Mouse (Mus musculus) cerebellum, adult 2 months (tissue): Measurements from ENCODE around the gene Lrrc61. TPM values are rescaled to one million over a fixed set of nuclear protein-coding genes. Genes with fewer than 3 reads are reported as not detected.

Experiments
- DNase-seq, 2 experiments: peaks; one replicate each; pipeline ENCODE4 v3.0.0; 2021
- H3K27ac ChIP-seq: fragments of 200-500 bp; 2 replicates; pipeline ENCODE4 v1.5.1; 2012; ENCODE audit warnings: low read length, control low read depth, inconsistent platforms; ENCODE audit not compliant: insufficient read depth
- H3K27me3 ChIP-seq: fragments of 200-500 bp; 2 replicates; pipeline ENCODE4 v1.6.1; 2012; ENCODE audit warnings: inconsistent platforms, mild to moderate bottlenecking, low read length, moderate library complexity; ENCODE audit not compliant: control insufficient read depth, insufficient read depth
- H3K4me1 ChIP-seq: fragments of 200-500 bp; 2 replicates; pipeline ENCODE4 v1.6.1; 2011; ENCODE audit warnings: low read length; ENCODE audit not compliant: control insufficient read depth, insufficient read depth
- H3K4me3 ChIP-seq: fragments of 200-500 bp; replicated peaks from 2 replicates; pipeline ENCODE3; 2011; ENCODE audit warnings: mild to moderate bottlenecking, low read depth, low read length, control low read depth; ENCODE audit not compliant: insufficient read depth
- CTCF ChIP-seq: fragments of 200-500 bp; IDR thresholded peaks from 2 replicates; pipeline ENCODE4 v1.5.1; 2011; ENCODE audit warnings: low read depth, mild to moderate bottlenecking, control low read depth, low read length, moderate library complexity, borderline replicate concordance; ENCODE audit not compliant: insufficient read depth
- POLR2A ChIP-seq: fragments of 200-500 bp; IDR thresholded peaks from 2 replicates; pipeline ENCODE4 v1.6.1; 2011; ENCODE audit warnings: low read length, control low read depth, borderline replicate concordance; ENCODE audit not compliant: insufficient read depth
- WGBS: fragments of 180-500 bp; shearing (Covaris S2); methylation state at CpG from one replicate; pipeline ENCODE4 v1.1.7; 2018; 5-methylcytosine and 5-hydroxymethylcytosine counted together
- polyA plus RNA-seq: library from polyadenylated mRNA; depleted of rRNA; stranded (reverse); fragments of >200 nt; gene quantifications from 2 replicates; pipeline ENCODE4 v1.2.3, GENCODE M21; 2012

Gene Lrrc61
- polyA plus RNA-seq, 1 experiment, result 30.0 TPM

DNA sequence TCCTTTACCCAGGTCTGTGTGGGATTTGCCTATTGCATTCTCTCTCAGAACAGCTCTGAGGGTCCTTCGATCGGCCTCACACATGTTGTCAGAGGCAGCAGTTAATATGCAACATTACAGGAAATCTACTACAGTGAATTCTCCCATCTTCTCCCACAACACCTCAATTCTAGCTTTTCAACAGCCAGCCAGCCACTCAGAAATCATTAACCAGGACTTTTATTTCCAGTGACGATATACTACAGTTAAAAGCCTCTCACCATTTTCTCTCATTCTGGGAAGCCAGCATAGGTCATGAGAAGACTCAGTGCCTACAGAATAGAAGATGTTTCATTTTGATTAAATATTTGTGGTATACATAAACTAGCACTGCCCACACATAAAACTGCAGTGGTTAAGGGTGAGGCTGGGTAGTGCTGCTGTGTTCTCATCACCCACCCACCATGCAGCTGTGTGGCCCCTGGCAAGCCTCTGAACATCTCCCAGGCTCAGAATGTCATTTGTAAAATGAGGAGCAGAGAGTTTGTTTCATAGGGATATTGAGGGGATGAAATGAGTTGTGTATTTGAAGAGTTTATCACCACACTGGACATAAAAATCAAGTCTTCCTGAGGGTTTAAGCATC, 36.7 kb downstream of the Lrrc61 start:
- no peaks in the 10 kb centered on the region for H3K27me3 ChIP-seq
- WGBS, result 93% methylated on average over 3 of the region's 3 CpGs
- no peak overlapping the region for H3K4me3 ChIP-seq
- TF ChIP-seq CTCF (no peak), POLR2A (no peak)
- no peak overlapping the region for H3K27ac ChIP-seq
- peaks cover 4% of the 10 kb centered on the region for H3K4me1 ChIP-seq
- no peak for DNase-seq

DNA sequence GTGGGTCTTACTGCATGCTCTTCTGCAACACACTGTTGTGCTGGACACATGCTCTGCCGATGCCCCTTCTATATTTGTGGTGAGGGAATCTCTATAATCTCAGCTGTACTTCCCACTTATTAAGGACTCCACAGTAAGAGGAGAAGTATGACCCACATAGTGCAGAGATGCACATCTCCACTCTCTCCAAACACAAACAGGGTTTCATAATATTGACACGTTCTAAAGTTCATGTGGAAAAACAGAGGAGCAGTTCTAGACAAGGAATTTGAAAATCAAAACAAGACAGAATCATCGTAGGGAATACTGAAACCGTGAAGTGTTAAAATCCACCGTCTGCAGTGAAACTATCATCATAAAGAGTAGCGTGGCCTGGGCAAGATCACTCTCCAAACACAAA, 37.3 kb downstream of the Lrrc61 start:
- peaks cover 4% of the 10 kb centered on the region for H3K4me1 ChIP-seq
- 96% methylated on average over 6 of the region's 6 CpGs for WGBS
- H3K4me3 ChIP-seq, result no peak overlapping the region
- no peak overlapping the region for H3K27ac ChIP-seq
- no peak for DNase-seq
- TF ChIP-seq CTCF (no peak), POLR2A (no peak)
- no peaks in the 10 kb centered on the region for H3K27me3 ChIP-seq

- peak within 1 kb of the TSS; percentile 79 for H3K4me3 ChIP-seq
- 1% methylated on average over 45 of the region's 45 CpGs for WGBS
- peak; percentile 96 to 99 for DNase-seq
- TF ChIP-seq POLR2A (peak; percentile 48; the same call in 1 of the 2 replicates), CTCF (peak; percentile 59)
- H3K4me1 ChIP-seq, result peaks cover 10% of the 10 kb centered on the region
- peak within 1 kb of the TSS; percentile 96 for H3K27ac ChIP-seq
- no peaks in the 10 kb centered on the region for H3K27me3 ChIP-seq
These were observed 38.8 kb downstream of the Lrrc61 start, which contains the start of the genes Repin1 and Gm44965 for GRCm38 (mm10) chr6:48593158-48594042. TSS of gene Repin1 (plus strand) at chr6:48593883. TSS of gene Gm44965 (plus strand) at chr6:48593941.

GRCm38 (mm10) chr6:48594043-48594738, 39.6 kb downstream of the Lrrc61 start:
- peak overlapping the region; percentile 79 for H3K4me3 ChIP-seq
- no peak for DNase-seq
- WGBS, result 1% methylated on average over 41 of the region's 41 CpGs

GRCm38 (mm10) chr6:48595278-48595677, 40.7 kb downstream of the Lrrc61 start:
- Histone ChIP-seq H3K4me3 (peak overlapping the region; percentile 79), H3K27me3 (no peaks in the 10 kb centered on the region), H3K4me1 (peaks cover 10% of the 10 kb centered on the region), H3K27ac (peak overlapping the region; percentile 20; the same call in 1 of the 2 replicates)
- WGBS, result 27% methylated on average over 1 of the region's 1 CpGs
- no peak for TF ChIP-seq POLR2A
- peak; percentile 39 to 60 for DNase-seq

More at GRCm38 (mm10) chr6:48594043-48594738, 39.6 kb downstream of the Lrrc61 start:
- Histone ChIP-seq H3K4me1 (peaks cover 10% of the 10 kb centered on the region), H3K27me3 (no peaks in the 10 kb centered on the region), H3K27ac (peak overlapping the region; percentile 96)
- TF ChIP-seq CTCF (no peak), POLR2A (peak; percentile 61; the same call in 1 of the 2 replicates)

GRCm38 (mm10) chr6:48596545-48597232, 42.1 kb downstream of the Lrrc61 start:
- no peak overlapping the region for H3K27ac ChIP-seq
- 96% methylated on average over 45 of the region's 45 CpGs for WGBS
- no peak overlapping the region for H3K4me3 ChIP-seq
- no peak for TF ChIP-seq CTCF
- TF ChIP-seq POLR2A, result no peak
- H3K27me3 ChIP-seq, result no peaks in the 10 kb centered on the region
- H3K4me1 ChIP-seq, result peaks cover 10% of the 10 kb centered on the region
- DNase-seq, result no peak

- H3K27ac ChIP-seq, result no peak overlapping the region
- no peak for TF ChIP-seq POLR2A
- TF ChIP-seq CTCF, result no peak
- H3K4me3 ChIP-seq, result no peak overlapping the region
- 96% methylated on average over 27 of the region's 27 CpGs for WGBS
- no peaks in the 10 kb centered on the region for H3K27me3 ChIP-seq
- no peak for DNase-seq
- H3K4me1 ChIP-seq, result peaks cover 10% of the 10 kb centered on the region
These were observed 42.6 kb downstream of the Lrrc61 start for GRCm38 (mm10) chr6:48597233-48597625.
